Mouse (Mus musculus) forebrain, postnatal 0 days (tissue): ENCODE data around the gene Atoh8. TPM values are rescaled to one million over a fixed set of nuclear protein-coding genes. Genes with fewer than 3 reads are reported as not detected.

ENCODE experiments used
- ATAC-seq: fragments of 200-750 bp; cut with Nextera tagmentation; 2 replicates; pipeline ENCODE4 v1.8.0; 2017; ENCODE audit warnings: mild to moderate bottlenecking, moderate library complexity
- DNase-seq: peaks from one replicate; pipeline ENCODE4 v3.0.0-alpha.2; 2015
- H3K27ac ChIP-seq: fragments of 300-500 bp; sonication (generic); 2 replicates; pipeline ENCODE4 v1.5.1; 2014; ENCODE audit warnings: low read depth, mild to moderate bottlenecking, antibody characterized with exemption, low read length, moderate library complexity, mixed read lengths
- H3K27me3 ChIP-seq: fragments of 300-500 bp; sonication (generic); 2 replicates; pipeline ENCODE4 v1.6.1; 2014; ENCODE audit warnings: mild to moderate bottlenecking, low read length, mixed read lengths; ENCODE audit not compliant: insufficient read depth
- H3K36me3 ChIP-seq: fragments of 300-500 bp; sonication (generic); 2 replicates; pipeline ENCODE4 v1.6.1; 2014; ENCODE audit warnings: mild to moderate bottlenecking, moderate library complexity; ENCODE audit not compliant: insufficient read depth
- H3K4me1 ChIP-seq: fragments of 300-500 bp; sonication (generic); 2 replicates; pipeline ENCODE4 v1.6.1; 2014; ENCODE audit warnings: antibody characterized with exemption; ENCODE audit not compliant: insufficient read depth
- H3K4me2 ChIP-seq: fragments of 300-500 bp; sonication (generic); 2 replicates; pipeline ENCODE4 v1.6.1; 2014; ENCODE audit warnings: low read depth, mild to moderate bottlenecking, moderate library complexity
- H3K4me3 ChIP-seq: fragments of 300-500 bp; sonication (generic); 2 replicates; pipeline ENCODE4 v1.5.1; 2014; ENCODE audit warnings: low read depth, low read length, mixed read lengths
- H3K9ac ChIP-seq: fragments of 300-500 bp; sonication (generic); 2 replicates; pipeline ENCODE4 v1.6.1; 2014; ENCODE audit warnings: mild to moderate bottlenecking
- H3K9me3 ChIP-seq: fragments of 300-500 bp; sonication (generic); 2 replicates; pipeline ENCODE4 v1.6.1; 2016; ENCODE audit warnings: low read length
- CTCF ChIP-seq: sonication (generic); IDR thresholded peaks from 2 replicates; pipeline ENCODE4 v1.5.1; 2016; ENCODE audit warnings: antibody characterized with exemption, control low read depth, low read depth
- WGBS: fragments of 180-500 bp; shearing (Covaris S2); extraction: QIAGEN DNeasy Blood & Tissue Kit; methylation state at CpG from one replicate; pipeline ENCODE4 v1.1.7; 2014; 5-methylcytosine and 5-hydroxymethylcytosine counted together
- polyA plus RNA-seq: library from polyadenylated mRNA; unstranded; fragments of >200 nt; fragmentation: Nextera tagmentation; extraction: Ambion mirVana; gene quantifications from 2 replicates; pipeline ENCODE4 v1.2.1, GENCODE M21; 2015
- total RNA-seq: library from RNA; depleted of rRNA; stranded (reverse); fragments of >200 nt; gene quantifications from 2 replicates; pipeline ENCODE4 v1.2.3, GENCODE M21; 2014

Gene Atoh8
- total and polyA plus RNA-seq, 2 experiments from 2014 or later, result 3.9 to 6.9 TPM

- Histone ChIP-seq H3K4me2 (no peak overlapping the region), H3K4me1 (peaks cover 2% of the 10 kb centered on the region), H3K9ac (no peak overlapping the region), H3K27me3 (no peaks in the 10 kb centered on the region), H3K36me3 (no peaks in the 10 kb centered on the region), H3K27ac (no peak overlapping the region), H3K9me3 (no peaks in the 10 kb centered on the region), H3K4me3 (no peak overlapping the region)
- ATAC-seq (no peak), DNase-seq (no peak)
- WGBS, result 76% methylated on average over 9 of the region's 9 CpGs
- no peak for TF ChIP-seq CTCF
Measured at GRCm38 (mm10) chr6:72206021-72206420, 29.4 kb downstream of the Atoh8 start.

- Histone ChIP-seq H3K27ac (no peak overlapping the region), H3K9ac (no peak overlapping the region), H3K9me3 (no peaks in the 10 kb centered on the region), H3K27me3 (no peaks in the 10 kb centered on the region), H3K36me3 (no peaks in the 10 kb centered on the region), H3K4me3 (no peak overlapping the region), H3K4me2 (no peak overlapping the region), H3K4me1 (no peaks in the 10 kb centered on the region)
- no peak for TF ChIP-seq CTCF
- 80% methylated on average over 7 of the region's 7 CpGs for WGBS
- ATAC-seq (no peak), DNase-seq (no peak)
Measured at GRCm38 (mm10) chr6:72204858-72205257, 30.5 kb downstream of the Atoh8 start.

GRCm38 (mm10) chr6:72203279-72203678 is 32.1 kb downstream of the Atoh8 start:
- ATAC-seq, result no peak
- no peak for TF ChIP-seq CTCF
- no peak overlapping the region for H3K4me3 ChIP-seq
- no peaks in the 10 kb centered on the region for H3K27me3 ChIP-seq
- H3K27ac ChIP-seq, result no peak overlapping the region
- H3K4me1 ChIP-seq, result no peaks in the 10 kb centered on the region
- no peak overlapping the region for H3K9ac ChIP-seq
- H3K36me3 ChIP-seq, result no peaks in the 10 kb centered on the region
- DNase-seq, result no peak
- H3K9me3 ChIP-seq, result no peaks in the 10 kb centered on the region
- 77% methylated on average over 5 of the region's 5 CpGs for WGBS
- H3K4me2 ChIP-seq, result no peak overlapping the region

- no peaks in the 10 kb centered on the region for H3K36me3 ChIP-seq
- 85% methylated on average over 5 of the region's 5 CpGs for WGBS
- DNase-seq (no peak), ATAC-seq (no peak)
- H3K4me1 ChIP-seq, result no peaks in the 10 kb centered on the region
- no peak overlapping the region for H3K4me2 ChIP-seq
- no peak overlapping the region for H3K9ac ChIP-seq
- no peak overlapping the region for H3K27ac ChIP-seq
- no peaks in the 10 kb centered on the region for H3K9me3 ChIP-seq
- no peak for TF ChIP-seq CTCF
- no peaks in the 10 kb centered on the region for H3K27me3 ChIP-seq
- H3K4me3 ChIP-seq, result no peak overlapping the region
Measured at GRCm38 (mm10) chr6:72202732-72203131, 32.6 kb downstream of the Atoh8 start.

- H3K4me1 ChIP-seq, result no peaks in the 10 kb centered on the region
- TF ChIP-seq CTCF, result no peak
- WGBS, result 61% methylated on average over 11 of the region's 11 CpGs
- no peaks in the 10 kb centered on the region for H3K9me3 ChIP-seq
- H3K4me2 ChIP-seq, result no peak overlapping the region
- ATAC-seq (no peak), DNase-seq (no peak)
- H3K27ac ChIP-seq, result no peak overlapping the region
- no peak overlapping the region for H3K9ac ChIP-seq
- H3K4me3 ChIP-seq, result no peak overlapping the region
- no peaks in the 10 kb centered on the region for H3K36me3 ChIP-seq
- H3K27me3 ChIP-seq, result no peaks in the 10 kb centered on the region
Measured at GRCm38 (mm10) chr6:72200595-72201256, 34.7 kb downstream of the Atoh8 start.

- H3K9me3 ChIP-seq, result no peaks in the 10 kb centered on the region
- DNase-seq, result no peak
- H3K4me1 ChIP-seq, result no peaks in the 10 kb centered on the region
- no peak overlapping the region for H3K27ac ChIP-seq
- H3K4me3 ChIP-seq, result no peak overlapping the region
- H3K4me2 ChIP-seq, result no peak overlapping the region
- no peak overlapping the region for H3K9ac ChIP-seq
- no peak for ATAC-seq
- no peak for TF ChIP-seq CTCF
- H3K36me3 ChIP-seq, result no peaks in the 10 kb centered on the region
- no peaks in the 10 kb centered on the region for H3K27me3 ChIP-seq
Measured at GRCm38 (mm10) chr6:72197515-72197914, 37.9 kb downstream of the Atoh8 start.

GRCm38 (mm10) chr6:72196660-72197059 is 38.7 kb downstream of the Atoh8 start:
- Histone ChIP-seq H3K4me3 (no peak overlapping the region), H3K9ac (no peak overlapping the region), H3K36me3 (no peaks in the 10 kb centered on the region), H3K27me3 (no peaks in the 10 kb centered on the region), H3K4me1 (no peaks in the 10 kb centered on the region), H3K27ac (no peak overlapping the region), H3K9me3 (no peaks in the 10 kb centered on the region), H3K4me2 (no peak overlapping the region)
- DNase-seq (no peak), ATAC-seq (no peak)
- no peak for TF ChIP-seq CTCF
- 88% methylated on average over 3 of the region's 3 CpGs for WGBS

- no peaks in the 10 kb centered on the region for H3K36me3 ChIP-seq
- no peak overlapping the region for H3K9ac ChIP-seq
- TF ChIP-seq CTCF, result no peak
- no peak overlapping the region for H3K27ac ChIP-seq
- H3K27me3 ChIP-seq, result no peaks in the 10 kb centered on the region
- 73% methylated on average over 5 of the region's 5 CpGs for WGBS
- no peaks in the 10 kb centered on the region for H3K4me1 ChIP-seq
- no peak overlapping the region for H3K4me3 ChIP-seq
- no peak for DNase-seq
- no peak for ATAC-seq
- no peak overlapping the region for H3K4me2 ChIP-seq
- no peaks in the 10 kb centered on the region for H3K9me3 ChIP-seq
Measured at GRCm38 (mm10) chr6:72190577-72190976, 44.8 kb downstream of the Atoh8 start.
